ENCODE assay signal across 12 mouse cellular contexts in the genomic region with DNA sequence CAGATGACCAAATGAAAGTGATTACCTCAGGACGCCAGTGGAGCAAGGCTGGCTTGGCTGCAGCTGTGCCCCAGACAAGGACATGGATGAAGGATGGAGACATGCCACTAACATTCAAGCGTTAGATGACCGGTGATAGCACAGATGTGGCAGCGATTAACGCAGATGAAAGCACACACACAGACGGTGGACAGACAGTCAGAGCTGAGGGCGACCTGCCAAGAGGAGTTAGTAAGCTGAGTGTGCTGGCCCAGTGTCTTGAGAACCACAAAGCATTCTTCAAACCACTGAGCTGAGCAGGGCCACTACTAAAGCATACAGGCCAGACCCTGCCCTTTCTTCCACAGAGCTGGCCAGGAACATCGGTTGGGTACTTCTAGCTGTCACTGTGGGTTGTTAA. TPM values are rescaled to one million over a fixed set of nuclear protein-coding genes. Genes with fewer than 3 reads are reported as not detected.
DNase-seq lines count a peak whose midpoint lies in the region; ATAC-seq and TF ChIP-seq lines count a peak whose summit lies in the region.
"Had no signal": no experiment of that assay in that cellular context is flagged by ENCODE, and none has a peak within 500 bp of the region (broad histone marks: within the 10 kb centered on the region; RNA-seq: fewer than 3 reads in every experiment).

No protein-coding gene starts in this region.

- no peaks in the 10 kb centered on the region for H3K9me3 ChIP-seq in lung, postnatal 0 days (ENCODE audit: low read length)
- H3K9me3 ChIP-seq in midbrain, embryonic 13.5 days, result no peaks in the 10 kb centered on the region
- H3K9me3 ChIP-seq: hindbrain, embryonic 12.5 days; liver, embryonic 13.5 days had no signal

- WGBS in cerebellum, adult 2 months, result 15% methylated on average over 8 of the region's 8 CpGs
- WGBS in lung, postnatal 0 days, result 66% methylated on average over 8 of the region's 8 CpGs
- WGBS in midbrain, embryonic 13.5 days, result 96% methylated on average over 8 of the region's 8 CpGs

- CTCF ChIA-PET in Patski (lab: Charles Lee), result no interaction called here

- no peak for TF ChIP-seq EP300 in lung, postnatal 0 days (IDR thresholded peaks at IDR 0.05)

- ATAC-seq in lung, postnatal 0 days, result no peak
- peak; percentile 34 for ATAC-seq in Patski
- ATAC-seq in granulocyte monocyte progenitor cell, adult 5-6 weeks (replicated peaks; ENCODE audit: poor library complexity, severe bottlenecking), result no peak
- no peak for ATAC-seq in midbrain, embryonic 13.5 days

- POLR2A ChIA-PET in Patski (lab: Charles Lee), result interaction anchor here (0.5 to 0.8 kb wide), 3 partner anchors 9 to 757 kb away, joined by 3 to 4 read pairs (median 3); no protein-coding TSS in a partner anchor

- H3K9ac ChIP-seq in lung, postnatal 0 days (replicated peaks; ENCODE audit: low read depth), result no peak overlapping the region
- no peak overlapping the region for H3K9ac ChIP-seq in midbrain, embryonic 13.5 days (replicated peaks)
- H3K9ac ChIP-seq: hindbrain, embryonic 12.5 days; liver, embryonic 13.5 days had no signal

- intact Hi-C loops in gastrocnemius, postnatal 14 days (cut with DNase I; ENCODE audit: low total_unique reads), result no loop called here

- peaks cover 15% of the 10 kb centered on the region for H3K4me1 ChIP-seq in cerebellum, adult 2 months (ENCODE audit: control insufficient read depth, insufficient read depth, low read length)
- peaks cover 3% of the 10 kb centered on the region; the same call in 1 of the 2 replicates for H3K4me1 ChIP-seq in lung, postnatal 0 days (ENCODE audit: insufficient read depth, low read depth, low read length)
- H3K4me1 ChIP-seq in midbrain, embryonic 13.5 days (replicated peaks), result peaks cover under 1% of the 10 kb centered on the region; the same call in 1 of the 2 replicates
- H3K4me1 ChIP-seq: hindbrain, embryonic 12.5 days; liver, embryonic 13.5 days had no signal

- no peak overlapping the region for H3K4me3 ChIP-seq in cerebellum, adult 2 months (replicated peaks; ENCODE audit: insufficient read depth, low read depth, low read length)
- H3K4me3 ChIP-seq in lung, postnatal 0 days (ENCODE audit: low read depth, low read length), result no peak overlapping the region
- H3K4me3 ChIP-seq in midbrain, embryonic 13.5 days (replicated peaks), result no peak overlapping the region
- H3K4me3 ChIP-seq: hindbrain, embryonic 12.5 days; liver, embryonic 13.5 days had no signal

- no peak for TF ChIP-seq CTCF in cerebellum, adult 2 months (IDR thresholded peaks at IDR 0.05; ENCODE audit: borderline replicate concordance, insufficient read depth, low read depth, low read length)
- no peak for TF ChIP-seq CTCF in lung, postnatal 0 days (IDR thresholded peaks at IDR 0.05)
- no peak for TF ChIP-seq CTCF in Patski (IDR thresholded peaks at IDR 0.05)

- H3K4me2 ChIP-seq in lung, postnatal 0 days (replicated peaks; ENCODE audit: low read depth, low read length), result no peak overlapping the region
- H3K4me2 ChIP-seq in midbrain, embryonic 13.5 days (replicated peaks), result no peak overlapping the region
- H3K4me2 ChIP-seq: hindbrain, embryonic 12.5 days; liver, embryonic 13.5 days had no signal

- DNase-seq in cerebellum, adult 2 months, result peak; percentile 50 to 51
- no peak for DNase-seq in cerebellum, adult 8-10 months
- peak; percentile 23 for DNase-seq in lung, postnatal 10 days
- no peak for DNase-seq in lung, postnatal 0 days (ENCODE audit: low spot score)
- DNase-seq in Patski (ENCODE audit: low read depth, low spot score), result peak; percentile 47
- peak; percentile 50 for DNase-seq in gastrocnemius, postnatal 14 days
- DNase-seq: kidney, adult 11 months; liver, embryonic 13.5 days had no signal

- H3K27ac ChIP-seq in cerebellum, adult 2 months (ENCODE audit: insufficient read depth, low read length), result no peak overlapping the region
- no peak overlapping the region for H3K27ac ChIP-seq in lung, postnatal 0 days (ENCODE audit: low read length)
- no peak overlapping the region for H3K27ac ChIP-seq in midbrain, embryonic 13.5 days
- H3K27ac ChIP-seq: hindbrain, embryonic 12.5 days; liver, embryonic 13.5 days had no signal

- no peak for TF ChIP-seq POLR2A in cerebellum, adult 2 months (IDR thresholded peaks at IDR 0.05; ENCODE audit: borderline replicate concordance, insufficient read depth, low read length)

- no peaks in the 10 kb centered on the region for H3K27me3 ChIP-seq in cerebellum, adult 2 months (ENCODE audit: control insufficient read depth, insufficient read depth, low read length)
- no peaks in the 10 kb centered on the region for H3K27me3 ChIP-seq in lung, postnatal 0 days (replicated peaks; ENCODE audit: insufficient read depth, low read length)
- no peaks in the 10 kb centered on the region for H3K27me3 ChIP-seq in Patski
- no peaks in the 10 kb centered on the region for H3K27me3 ChIP-seq in midbrain, embryonic 13.5 days
- H3K27me3 ChIP-seq: hindbrain, embryonic 12.5 days; liver, embryonic 13.5 days had no signal

- in situ Hi-C loops in Patski (cut with MboI; ENCODE audit: low pct_unique_long_range_greater_than_20kb), result no loop called here

- 0 out of 2 replicates have a peak, but pooled peaks cover 3% of the 10 kb centered on the region for H3K36me3 ChIP-seq in lung, postnatal 0 days (ENCODE audit: insufficient read depth, low read length)
- peaks cover 54% of the 10 kb centered on the region for H3K36me3 ChIP-seq in midbrain, embryonic 13.5 days

RNA-seq across cellular contexts. Expression of gene Rab12, which starts 14.6 kb away (rescaled TPM):
- polyA plus RNA-seq in cerebellum, adult 2 months (2012; rRNA removed), result 107 and 110 TPM in 2 replicates
- polyA plus RNA-seq in lung, postnatal 0 days (2015; fragmentation: Nextera tagmentation; extraction: Ambion mirVana), result 70.8 and 72.8 TPM in 2 replicates
- 79.8 TPM for polyA plus RNA-seq in Patski (2021)
- 100 to 1,000 TPM in 1 of 2 experiments, 10 to 100 TPM in 1; 96.2 to 130 TPM for total RNA-seq in gastrocnemius, postnatal 14 days (2021)
- 17.8 and 19.6 TPM in 2 replicates for total RNA-seq in granulocyte monocyte progenitor cell, adult 5-6 weeks (2014; fragmentation: Nextera tagmentation)
- 19.5 and 27.4 TPM in 2 replicates for total RNA-seq in granulocyte monocyte progenitor cell, adult 5-6 weeks (2017)
- 52.0 and 59.0 TPM in 2 replicates for polyA plus RNA-seq in midbrain, embryonic 13.5 days (2015; fragmentation: Nextera tagmentation; extraction: Ambion mirVana)

RNA-seq across cellular contexts. Expression of gene Mtcl1, which starts 55.4 kb away (rescaled TPM):
- polyA plus RNA-seq in cerebellum, adult 2 months (2012; rRNA removed), result 106 and 115 TPM in 2 replicates
- polyA plus RNA-seq in lung, postnatal 0 days (2015; fragmentation: Nextera tagmentation; extraction: Ambion mirVana), result 8.6 and 9.9 TPM in 2 replicates
- 17.5 TPM for polyA plus RNA-seq in Patski (2021)
- total RNA-seq in gastrocnemius, postnatal 14 days (2021), result 1 to 10 TPM; 7.6 to 9.2 TPM
- not detected in 2 replicates for total RNA-seq in granulocyte monocyte progenitor cell, adult 5-6 weeks (2014; fragmentation: Nextera tagmentation)
- not detected in 2 replicates for total RNA-seq in granulocyte monocyte progenitor cell, adult 5-6 weeks (2017)
- polyA plus RNA-seq in midbrain, embryonic 13.5 days (2015; fragmentation: Nextera tagmentation; extraction: Ambion mirVana), result 50.0 and 56.8 TPM in 2 replicates
- total RNA-seq: megakaryocyte progenitor cell, adult 5-6 weeks had no signal

Comparison
In these comparisons a context has a peak if more than half of its experiments do, and no peak if none do; other contexts are left out.
1. DNase-seq: peak in cerebellum, adult 2 months (2 of 2), lung, postnatal 10 days (single experiment), Patski (single experiment) and gastrocnemius, postnatal 14 days (single experiment); none in cerebellum, adult 8-10 months (single experiment) and lung, postnatal 0 days (single experiment).